Mouse (Mus musculus): Measurements from ENCODE around the gene Pacs2. TPM values are rescaled to one million over a fixed set of nuclear protein-coding genes. Genes with fewer than 3 reads are reported as not detected.
A peak's percentile ranks its signal among the peaks of the same experiment; 100 is the strongest.

The Pacs2 gene
- polyA plus RNA-seq, 1 experiment from 2014 or later: 17.4 TPM

GRCm38 (mm10) chr12:113114856-113115538, 100.7 kb downstream of the Pacs2 start:
- Histone ChIP-seq H3K36me3 (ENCODE audit: poor library complexity, severe bottlenecking) (peaks cover 76% of the 10 kb centered on the region), H3K9me3 (replicated peaks) (no peaks in the 10 kb centered on the region), H3K27me3 (no peaks in the 10 kb centered on the region)

GRCm38 (mm10) chr12:113119516-113120410, 105.5 kb downstream of the Pacs2 start:
- no peak overlapping the region for H3K27ac ChIP-seq
- peaks cover 95% of the 10 kb centered on the region for H3K36me3 ChIP-seq (ENCODE audit: poor library complexity, severe bottlenecking)
- H3K27me3 ChIP-seq: no peaks in the 10 kb centered on the region
- no peaks in the 10 kb centered on the region for H3K9me3 ChIP-seq (replicated peaks)
- 86% methylated on average over 20 of the region's 20 CpGs for WGBS
- no peaks in the 10 kb centered on the region for H3K4me1 ChIP-seq
- no peak overlapping the region for H3K4me3 ChIP-seq
- peak; percentile 79 for ATAC-seq
- H3K9ac ChIP-seq: no peak overlapping the region
- no peak overlapping the region for H3K4me2 ChIP-seq

More at GRCm38 (mm10) chr12:113114856-113115538, 100.7 kb downstream of the Pacs2 start:
- H3K27ac ChIP-seq: no peak overlapping the region
- ATAC-seq: no peak
- H3K4me3 ChIP-seq: no peak overlapping the region
- H3K4me2 ChIP-seq: no peak overlapping the region
- 87% methylated on average over 16 of the region's 16 CpGs for WGBS
- H3K9ac ChIP-seq: no peak overlapping the region
- 0 out of 2 replicates have a peak, but pooled peaks cover 2% of the 10 kb centered on the region for H3K4me1 ChIP-seq

Small RNA genes lying within 50 kb of the gene (microRNA-seq; reads per million reads assigned to microRNA genes)
- gene Gm44471: not detected

Other genes starting within 250 kb of the Pacs2 start
- gene Ahnak2, start 211.9 kb upstream of the Pacs2 start, polyA plus RNA-seq (2015; fragmentation: Nextera tagmentation; extraction: Ambion mirVana): 0.25 and 0.35 TPM in 2 replicates
- gene Clba1, start 205.6 kb upstream of the Pacs2 start, polyA plus RNA-seq (2015; fragmentation: Nextera tagmentation; extraction: Ambion mirVana): 12.6 and 15.2 TPM in 2 replicates
- 123 and 134 TPM in 2 replicates for gene Cdca4, start 185.1 kb upstream of the Pacs2 start, polyA plus RNA-seq (2015; fragmentation: Nextera tagmentation; extraction: Ambion mirVana)
- not detected in 2 replicates for gene Gpr132, start 146.3 kb upstream of the Pacs2 start, polyA plus RNA-seq (2015; fragmentation: Nextera tagmentation; extraction: Ambion mirVana)
- 4.1 TPM in 2 replicates for gene Jag2, start 84.7 kb upstream of the Pacs2 start, polyA plus RNA-seq (2015; fragmentation: Nextera tagmentation; extraction: Ambion mirVana)
- gene Nudt14, start 72.4 kb upstream of the Pacs2 start, polyA plus RNA-seq (2015; fragmentation: Nextera tagmentation; extraction: Ambion mirVana): 57.1 and 61.2 TPM in 2 replicates
- 30.3 and 32.7 TPM in 2 replicates for gene Btbd6, start 38.0 kb upstream of the Pacs2 start, polyA plus RNA-seq (2015; fragmentation: Nextera tagmentation; extraction: Ambion mirVana)
- gene Brf1, start 13.8 kb upstream of the Pacs2 start, polyA plus RNA-seq (2015; fragmentation: Nextera tagmentation; extraction: Ambion mirVana): 62.5 and 68.8 TPM in 2 replicates
- not detected in 2 replicates for gene Tex22, start 60.0 kb downstream of the Pacs2 start, polyA plus RNA-seq (2015; fragmentation: Nextera tagmentation; extraction: Ambion mirVana)
- 19.5 and 20.2 TPM in 2 replicates for gene Mta1, start 83.8 kb downstream of the Pacs2 start, polyA plus RNA-seq (2015; fragmentation: Nextera tagmentation; extraction: Ambion mirVana)
- gene Crip2, start 125.7 kb downstream of the Pacs2 start, polyA plus RNA-seq (2015; fragmentation: Nextera tagmentation; extraction: Ambion mirVana): 314 and 328 TPM in 2 replicates
- gene Crip1, start 131.8 kb downstream of the Pacs2 start, polyA plus RNA-seq (2015; fragmentation: Nextera tagmentation; extraction: Ambion mirVana): 35.9 and 40.0 TPM in 2 replicates
- 32.2 and 41.2 TPM in 2 replicates for gene Tedc1, start 141.9 kb downstream of the Pacs2 start, polyA plus RNA-seq (2015; fragmentation: Nextera tagmentation; extraction: Ambion mirVana)
- 23.9 and 27.8 TPM in 2 replicates for gene Tmem121, start 171.4 kb downstream of the Pacs2 start, polyA plus RNA-seq (2015; fragmentation: Nextera tagmentation; extraction: Ambion mirVana)